Mouse (Mus musculus) lung, embryonic 14.5 days (tissue): Measurements from ENCODE around the gene Fam155a. TPM values are rescaled to one million over a fixed set of nuclear protein-coding genes. Genes with fewer than 3 reads are reported as not detected.

Experiments used
- ATAC-seq: fragments of 200-750 bp; cut with Nextera tagmentation; 2 replicates; pipeline ENCODE4 v1.8.0; 2017; ENCODE audit warnings: mild to moderate bottlenecking, moderate TSS enrichment, moderate library complexity; ENCODE audit not compliant: insufficient read depth
- DNase-seq: peaks from one replicate; pipeline ENCODE4 v3.0.0-alpha.2; 2015
- H3K27ac ChIP-seq: fragments of 300-500 bp; sonication (generic); 2 replicates; pipeline ENCODE4 v1.5.1; 2014; ENCODE audit warnings: low read depth, mild to moderate bottlenecking, moderate library complexity
- H3K27me3 ChIP-seq: fragments of 300-500 bp; sonication (generic); 2 replicates; pipeline ENCODE4 v1.6.1; 2014; ENCODE audit warnings: low read length, control low read depth; ENCODE audit not compliant: insufficient read depth
- H3K36me3 ChIP-seq: fragments of 300-500 bp; sonication (generic); 2 replicates; pipeline ENCODE4 v1.6.1; 2014; ENCODE audit warnings: control low read depth; ENCODE audit not compliant: insufficient read depth
- H3K4me1 ChIP-seq: fragments of 300-500 bp; sonication (generic); 2 replicates; pipeline ENCODE4 v1.6.1; 2014; ENCODE audit warnings: antibody characterized with exemption, control low read depth; ENCODE audit not compliant: insufficient read depth
- H3K4me2 ChIP-seq: fragments of 300-500 bp; sonication (generic); 2 replicates; pipeline ENCODE4 v1.6.1; 2014; ENCODE audit warnings: mild to moderate bottlenecking
- H3K4me3 ChIP-seq: fragments of 300-500 bp; sonication (generic); 2 replicates; pipeline ENCODE4 v1.5.1; 2014; ENCODE audit warnings: low read depth, low read length
- H3K9ac ChIP-seq: fragments of 300-500 bp; sonication (generic); 2 replicates; pipeline ENCODE4 v1.6.1; 2014
- H3K9me3 ChIP-seq: fragments of 300-500 bp; sonication (generic); 2 replicates; pipeline ENCODE4 v1.6.1; 2016; ENCODE audit warnings: low read depth, low read length, control low read depth
- CTCF ChIP-seq: IDR thresholded peaks from 2 replicates; pipeline ENCODE4 v1.5.1; 2016; ENCODE audit warnings: antibody characterized with exemption, low read depth
- WGBS: fragments of 180-500 bp; shearing (Covaris S2); extraction: QIAGEN DNeasy Blood & Tissue Kit; methylation state at CpG from one replicate; pipeline ENCODE4 v1.1.7; 2014; 5-methylcytosine and 5-hydroxymethylcytosine counted together
- microRNA-seq: library from miRNA; unstranded; fragments of <30 nt; microRNA quantifications from one replicate; pipeline ENCODE4, GENCODE M21; 2016; ENCODE audit warnings: borderline number of aligned reads
- polyA plus RNA-seq: library from polyadenylated mRNA; unstranded; fragments of >200 nt; fragmentation: Nextera tagmentation; extraction: Ambion mirVana; gene quantifications from 2 replicates; pipeline ENCODE4 v1.2.1, GENCODE M21; 2014

Gene Fam155a
- polyA plus RNA-seq, 1 experiment from 2014 or later: 0.26 TPM

GRCm38 (mm10) chr8:9167995-9168394 lies 603.0 kb downstream of the Fam155a start:
- peak; percentile 64 for DNase-seq
- no peaks in the 10 kb centered on the region for H3K36me3 ChIP-seq
- H3K4me1 ChIP-seq: peaks cover 11% of the 10 kb centered on the region; the same call in 1 of the 2 replicates
- no peaks in the 10 kb centered on the region for H3K27me3 ChIP-seq
- H3K4me2 ChIP-seq: no peak overlapping the region
- ATAC-seq: peak; percentile 26; the same call in 1 of the 2 replicates
- H3K9ac ChIP-seq: no peak overlapping the region
- no peak overlapping the region for H3K4me3 ChIP-seq
- no peak for TF ChIP-seq CTCF
- H3K9me3 ChIP-seq: no peaks in the 10 kb centered on the region
- WGBS: 31% methylated on average over 10 of the region's 10 CpGs
- no peak overlapping the region for H3K27ac ChIP-seq

- ATAC-seq (no peak), DNase-seq (peak; percentile 70)
- H3K9ac ChIP-seq: no peak overlapping the region
- H3K27ac ChIP-seq: no peak overlapping the region
- H3K4me3 ChIP-seq: no peak overlapping the region
- no peak for TF ChIP-seq CTCF
- H3K36me3 ChIP-seq: no peaks in the 10 kb centered on the region
- H3K27me3 ChIP-seq: no peaks in the 10 kb centered on the region
- 52% methylated on average over 4 of the region's 4 CpGs for WGBS
- H3K9me3 ChIP-seq: no peaks in the 10 kb centered on the region
- no peak overlapping the region for H3K4me2 ChIP-seq
- H3K4me1 ChIP-seq: peaks cover 10% of the 10 kb centered on the region; the same call in 1 of the 2 replicates
Measured at GRCm38 (mm10) chr8:9161606-9162005, 609.4 kb downstream of the Fam155a start.

GRCm38 (mm10) chr8:9159322-9159721 lies 611.6 kb downstream of the Fam155a start:
- Histone ChIP-seq H3K9ac (no peak overlapping the region), H3K4me3 (no peak overlapping the region), H3K4me2 (no peak overlapping the region), H3K27me3 (no peaks in the 10 kb centered on the region), H3K4me1 (peaks cover 10% of the 10 kb centered on the region; the same call in 1 of the 2 replicates), H3K27ac (no peak overlapping the region), H3K36me3 (no peaks in the 10 kb centered on the region), H3K9me3 (no peaks in the 10 kb centered on the region)
- WGBS: 60% methylated on average over 7 of the region's 7 CpGs
- DNase-seq (no peak), ATAC-seq (no peak)
- no peak for TF ChIP-seq CTCF

- DNase-seq: peak; percentile 5
- Histone ChIP-seq H3K9ac (no peak overlapping the region), H3K4me3 (no peak overlapping the region), H3K27ac (no peak overlapping the region), H3K4me2 (no peak overlapping the region), H3K27me3 (no peaks in the 10 kb centered on the region), H3K36me3 (no peaks in the 10 kb centered on the region), H3K9me3 (no peaks in the 10 kb centered on the region), H3K4me1 (peaks cover 10% of the 10 kb centered on the region; the same call in 1 of the 2 replicates)
- ATAC-seq: no peak
- TF ChIP-seq CTCF: no peak
- 50% methylated on average over 13 of the region's 13 CpGs for WGBS
Measured at GRCm38 (mm10) chr8:9158652-9159051, 612.3 kb downstream of the Fam155a start.

- DNase-seq (peak; percentile 24), ATAC-seq (no peak)
- Histone ChIP-seq H3K27me3 (no peaks in the 10 kb centered on the region), H3K9me3 (no peaks in the 10 kb centered on the region), H3K4me3 (no peak overlapping the region), H3K9ac (no peak overlapping the region), H3K27ac (peak overlapping the region; percentile 44; the same call in 1 of the 2 replicates), H3K4me1 (peaks cover 8% of the 10 kb centered on the region; the same call in 1 of the 2 replicates), H3K36me3 (no peaks in the 10 kb centered on the region), H3K4me2 (peak overlapping the region; percentile 32; the same call in 1 of the 2 replicates)
- no peak for TF ChIP-seq CTCF
- WGBS: 16% methylated on average over 23 of the region's 23 CpGs
Measured at GRCm38 (mm10) chr8:9157141-9157781, 613.7 kb downstream of the Fam155a start.

Small RNAs within 50 kb of the gene (microRNA-seq; reads per million reads assigned to microRNA genes)
- not detected for gene Gm47312

Other genes starting within 250 kb of the Fam155a start
- gene Gm10217, start 93.1 kb upstream of the Fam155a start, polyA plus RNA-seq: not detected in 2 replicates
- gene Lig4, start 206.5 kb upstream of the Fam155a start, polyA plus RNA-seq: 5.7 and 6.0 TPM in 2 replicates
- 20.5 and 20.6 TPM in 2 replicates for gene Abhd13, start 206.5 kb upstream of the Fam155a start, polyA plus RNA-seq
- gene Tnfsf13b, start 235.3 kb upstream of the Fam155a start, polyA plus RNA-seq: 5.1 and 6.5 TPM in 2 replicates